ENCODE assay signal across 8 mouse cellular contexts in the genomic region with DNA sequence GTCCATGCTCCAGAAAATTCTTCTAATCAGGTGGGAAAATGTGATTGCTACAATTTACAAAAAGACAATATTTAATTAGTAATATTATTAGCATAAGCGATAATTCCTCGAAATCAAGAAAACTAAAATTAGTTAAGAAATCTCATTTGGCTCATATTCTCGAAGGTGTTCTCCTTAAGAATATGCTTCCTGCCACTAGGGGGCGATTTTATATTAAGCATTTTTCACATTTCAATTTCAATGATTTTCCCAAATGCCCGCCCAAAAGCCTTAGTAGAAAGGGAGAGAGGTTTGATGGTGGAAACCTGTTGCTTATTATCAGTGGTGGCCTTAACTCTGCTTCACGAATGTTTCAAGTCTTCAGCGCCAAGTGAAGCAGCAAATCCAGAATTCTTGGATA.
DNase-seq lines count a peak whose midpoint lies in the region; ATAC-seq lines count a peak whose summit lies in the region.

No protein-coding gene starts in this region.

- intact Hi-C loops in left cerebral cortex, postnatal 14 days (cut with DNase I), result no loop called here

- no peak for ATAC-seq in cerebellum, adult (ENCODE audit: insufficient number of reproducible peaks, low FRiP score, low TSS enrichment)

- DNase-seq in cerebellum, adult 11 months, result peak; percentile 12
- peak; percentile 20 to 57 for DNase-seq in left cerebral cortex, postnatal 14 days (ENCODE audit: low spot score in 2 of 2)
- no peak for DNase-seq in left cerebral cortex, adult 8-10 months (ENCODE audit: low spot score in 2 of 2)
- DNase-seq in R1 (ENCODE audit: low read depth, low spot score), result peak; percentile 41
- peak; percentile 31 for DNase-seq in forelimb bud, embryonic 11.5 days (ENCODE audit: low read depth, low spot score)
- no peak for DNase-seq in gastrocnemius, postnatal 25 days
- no peak for DNase-seq in urinary bladder, postnatal 36 days (ENCODE audit: low spot score in 2 of 2)

Comparison
In these comparisons a context has a peak if more than half of its experiments do, and no peak if none do; other contexts are left out.
1. DNase-seq: peak in cerebellum, adult 11 months (single experiment), left cerebral cortex, postnatal 14 days (2 of 2), R1 (single experiment) and forelimb bud, embryonic 11.5 days (single experiment); none in left cerebral cortex, adult 8-10 months (0 of 2), gastrocnemius, postnatal 25 days (single experiment) and urinary bladder, postnatal 36 days (0 of 2).